Mouse (Mus musculus) forebrain, embryonic 16.5 days (tissue): ENCODE measurements at regions not wholly inside any gene's neighbourhood (a gene's known extent, or its start where the extent isn't known, plus 50 kb on each side); places are given as distances from the start of the nearest gene placed in this dataset.

ENCODE experiments used
- ATAC-seq: fragments of 200-750 bp; cut with Nextera tagmentation; 2 replicates; pipeline ENCODE4 v1.8.0; 2017; ENCODE audit warnings: mild to moderate bottlenecking, moderate library complexity
- H3K27ac ChIP-seq: fragments of 300-500 bp; sonication (generic); 2 replicates; pipeline ENCODE4 v1.5.1; 2014; ENCODE audit warnings: low read length, control low read depth
- H3K27me3 ChIP-seq: fragments of 300-500 bp; sonication (generic); replicated peaks from 2 replicates; pipeline ENCODE4 v1.6.1; 2014; ENCODE audit warnings: low read length; ENCODE audit not compliant: control insufficient read depth, insufficient read depth
- H3K36me3 ChIP-seq: fragments of 300-500 bp; sonication (generic); 2 replicates; pipeline ENCODE4 v1.6.1; 2014; ENCODE audit not compliant: control insufficient read depth, insufficient read depth
- H3K4me1 ChIP-seq: fragments of 300-500 bp; sonication (generic); replicated peaks from 2 replicates; pipeline ENCODE4 v1.6.1; 2014; ENCODE audit warnings: low read length; ENCODE audit not compliant: control insufficient read depth, insufficient read depth
- H3K4me2 ChIP-seq: fragments of 300-500 bp; sonication (generic); 2 replicates; pipeline ENCODE4 v1.6.1; 2014; ENCODE audit warnings: mild to moderate bottlenecking, low read length, control low read depth
- H3K4me3 ChIP-seq: fragments of 300-500 bp; sonication (generic); replicated peaks from 2 replicates; pipeline ENCODE4 v1.5.1; 2014; ENCODE audit warnings: mild to moderate bottlenecking, low read length, control low read depth
- H3K9ac ChIP-seq: fragments of 300-500 bp; sonication (generic); replicated peaks from 2 replicates; pipeline ENCODE4 v1.6.1; 2014; ENCODE audit warnings: low read depth, low read length, control low read depth
- H3K9me3 ChIP-seq: fragments of 300-500 bp; sonication (generic); 2 replicates; pipeline ENCODE4 v1.6.1; 2016; ENCODE audit warnings: low read length; ENCODE audit not compliant: control insufficient read depth
- WGBS: fragments of 180-500 bp; shearing (Covaris S2); extraction: QIAGEN DNeasy Blood & Tissue Kit; methylation state at CpG from one replicate; pipeline ENCODE4 v1.1.7; 2014; 5-methylcytosine and 5-hydroxymethylcytosine counted together

DNA sequence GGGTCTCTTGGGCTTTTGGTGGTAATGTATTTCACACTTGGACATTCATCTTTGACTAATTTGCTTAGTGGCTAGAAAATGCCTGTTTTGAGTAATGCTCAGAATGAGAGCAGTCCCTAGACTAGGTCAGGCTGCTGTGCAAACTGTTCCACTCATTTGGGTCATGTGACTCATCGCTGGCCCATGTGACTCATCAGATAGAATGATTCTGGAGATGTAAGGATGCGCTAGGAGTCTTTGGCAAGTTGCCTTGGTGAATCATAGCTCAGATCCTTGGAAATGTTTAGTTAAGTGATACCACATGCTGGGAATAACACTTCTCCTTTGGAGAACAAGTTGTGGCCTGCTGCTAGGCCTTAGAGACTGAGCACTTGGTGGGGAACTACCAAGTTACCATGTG lies 130.2 kb upstream of the Fbxo11 start:
- Histone ChIP-seq H3K4me3 (no peak overlapping the region), H3K36me3 (no peaks in the 10 kb centered on the region), H3K27me3 (no peaks in the 10 kb centered on the region), H3K4me2 (no peak overlapping the region), H3K4me1 (no peaks in the 10 kb centered on the region), H3K9me3 (no peaks in the 10 kb centered on the region), H3K9ac (no peak overlapping the region), H3K27ac (no peak overlapping the region)
- ATAC-seq = no peak
- 84% methylated on average over 2 of the region's 2 CpGs for WGBS

DNA sequence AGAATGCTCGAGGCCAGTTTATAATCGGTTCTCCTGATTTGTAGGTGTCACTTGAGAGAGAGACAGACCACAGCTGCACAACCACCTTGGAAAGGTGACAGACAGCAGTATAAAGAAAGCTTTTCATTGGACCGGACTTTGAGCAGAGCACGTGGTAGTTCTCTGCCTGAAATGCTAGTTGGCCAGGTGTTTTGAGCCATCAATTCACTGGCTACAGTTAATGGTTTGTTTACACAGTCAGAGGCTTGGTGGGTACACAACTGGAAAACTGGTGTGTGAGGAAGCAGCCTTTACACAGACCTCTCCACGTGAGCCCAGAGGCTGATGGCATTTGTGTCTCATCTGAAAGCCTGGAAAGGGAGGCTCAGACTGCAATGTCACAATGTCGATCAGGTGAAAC lies 130.8 kb upstream of the Fbxo11 start:
- H3K27me3 ChIP-seq = no peaks in the 10 kb centered on the region
- WGBS = 80% methylated on average over 6 of the region's 6 CpGs
- no peak for ATAC-seq
- no peaks in the 10 kb centered on the region for H3K4me1 ChIP-seq
- H3K27ac ChIP-seq = no peak overlapping the region
- H3K36me3 ChIP-seq = no peaks in the 10 kb centered on the region
- H3K9ac ChIP-seq = no peak overlapping the region
- no peak overlapping the region for H3K4me3 ChIP-seq
- no peak overlapping the region for H3K4me2 ChIP-seq
- H3K9me3 ChIP-seq = no peaks in the 10 kb centered on the region

DNA sequence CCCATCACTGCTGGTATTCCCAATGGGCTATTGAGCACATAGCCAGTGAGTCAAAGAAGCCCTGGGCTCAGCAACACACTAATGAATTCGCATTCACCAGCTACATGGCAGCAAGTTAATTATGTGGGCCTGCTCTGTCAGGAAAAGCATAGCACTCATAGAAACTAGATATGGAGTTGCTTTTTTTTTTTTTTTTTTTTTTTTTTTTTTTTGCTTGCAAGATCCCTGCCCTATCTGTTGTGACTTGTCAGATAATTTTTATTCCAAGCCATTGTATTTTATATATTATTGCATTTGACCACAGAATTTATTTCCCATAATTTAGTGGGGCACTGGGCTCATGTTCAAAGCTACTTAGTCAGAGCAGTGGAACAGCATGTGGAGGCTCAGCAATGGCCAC lies 131.2 kb upstream of the Fbxo11 start:
- H3K27ac ChIP-seq = no peak overlapping the region
- H3K4me3 ChIP-seq = no peak overlapping the region
- no peak overlapping the region for H3K4me2 ChIP-seq
- WGBS = 70% methylated on average over 1 of the region's 1 CpGs
- no peaks in the 10 kb centered on the region for H3K4me1 ChIP-seq
- no peak overlapping the region for H3K9ac ChIP-seq
- ATAC-seq = no peak
- H3K9me3 ChIP-seq = no peaks in the 10 kb centered on the region
- no peaks in the 10 kb centered on the region for H3K36me3 ChIP-seq
- no peaks in the 10 kb centered on the region for H3K27me3 ChIP-seq

DNA sequence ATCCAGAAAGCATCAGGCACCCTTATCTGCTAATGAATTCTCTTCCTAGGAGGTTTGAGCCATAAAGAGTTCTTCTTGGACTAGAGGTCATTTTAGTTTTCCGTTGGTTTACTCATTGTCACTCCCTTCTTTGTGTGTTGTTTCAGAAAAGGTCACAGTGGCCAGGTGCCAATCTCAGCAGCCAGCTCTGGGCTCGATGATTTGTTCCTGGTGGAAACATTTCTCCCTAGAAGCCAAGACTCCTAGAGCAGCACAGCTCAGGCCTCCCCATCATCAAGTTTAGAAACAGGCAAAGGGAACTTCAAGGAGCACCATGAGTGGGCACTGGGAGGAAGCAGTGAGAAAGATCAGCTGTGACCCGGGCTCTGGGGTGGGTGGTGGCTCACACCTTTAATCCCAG lies 132.3 kb upstream of the Fbxo11 start:
- Histone ChIP-seq H3K27ac (no peak overlapping the region), H3K4me3 (no peak overlapping the region), H3K36me3 (no peaks in the 10 kb centered on the region), H3K4me2 (no peak overlapping the region), H3K27me3 (no peaks in the 10 kb centered on the region), H3K4me1 (no peaks in the 10 kb centered on the region), H3K9ac (no peak overlapping the region), H3K9me3 (no peaks in the 10 kb centered on the region)
- ATAC-seq = no peak
- 42% methylated on average over 3 of the region's 3 CpGs for WGBS

DNA sequence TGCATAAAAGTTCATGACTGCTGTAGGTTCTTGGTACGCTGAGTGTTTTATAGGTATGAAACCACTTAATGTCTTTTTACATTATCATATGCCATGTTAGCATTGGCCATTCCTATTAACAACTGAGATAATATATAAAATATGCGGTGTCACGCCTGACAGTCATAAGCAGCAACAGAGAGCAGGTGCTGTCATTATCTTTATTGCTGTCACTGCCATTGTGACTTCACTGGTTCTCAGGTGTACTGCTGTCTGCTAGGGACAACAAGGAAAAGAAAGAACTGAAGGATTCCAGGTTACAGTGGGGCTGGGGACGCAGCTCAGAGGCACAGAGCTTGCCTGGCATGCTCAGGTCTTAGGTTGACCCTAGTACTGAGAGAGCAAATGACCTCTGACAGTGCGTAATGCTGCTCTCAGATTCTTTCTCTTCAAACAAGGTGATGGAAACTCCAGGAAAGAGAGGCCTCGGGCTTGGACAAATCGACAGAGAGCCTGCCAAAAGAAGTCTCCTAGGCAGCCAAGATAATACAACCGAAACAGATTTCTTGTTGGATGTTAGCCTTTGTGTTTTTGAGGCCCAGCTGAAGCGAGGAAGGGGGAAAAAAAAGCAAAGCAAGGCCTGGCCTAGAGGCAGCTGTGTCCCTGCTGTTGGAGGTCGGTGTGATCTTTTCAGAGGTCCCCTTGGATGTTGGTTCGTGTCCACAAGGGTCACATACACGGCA lies 136.3 kb upstream of the Fbxo11 start:
- 79% methylated on average over 12 of the region's 12 CpGs for WGBS
- H3K27ac ChIP-seq = no peak overlapping the region
- no peaks in the 10 kb centered on the region for H3K36me3 ChIP-seq
- no peak overlapping the region for H3K9ac ChIP-seq
- no peaks in the 10 kb centered on the region for H3K4me1 ChIP-seq
- ATAC-seq = no peak
- no peak overlapping the region for H3K4me2 ChIP-seq
- H3K4me3 ChIP-seq = no peak overlapping the region
- no peaks in the 10 kb centered on the region for H3K27me3 ChIP-seq
- H3K9me3 ChIP-seq = no peaks in the 10 kb centered on the region

DNA sequence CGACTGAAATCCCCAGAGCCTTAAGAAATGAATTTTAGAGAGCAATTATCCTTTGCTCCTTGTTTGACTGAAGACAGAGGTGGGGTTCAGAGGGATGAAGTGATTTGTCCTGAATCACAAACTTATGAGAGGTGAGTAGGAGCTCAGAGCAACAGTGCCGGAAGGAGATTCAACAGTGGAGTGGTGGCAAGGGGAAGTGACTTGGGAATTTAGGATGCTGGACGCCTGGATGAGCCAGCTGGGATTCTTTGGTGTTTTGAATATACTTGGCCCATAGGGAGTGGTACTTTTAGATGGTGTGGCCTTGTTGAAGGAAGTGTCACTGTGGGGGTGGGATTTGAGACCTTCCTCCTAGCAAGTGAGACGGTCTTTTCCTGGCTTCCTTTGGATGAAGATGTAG lies 137.1 kb upstream of the Fbxo11 start:
- Histone ChIP-seq H3K4me1 (no peaks in the 10 kb centered on the region), H3K9ac (no peak overlapping the region), H3K9me3 (no peaks in the 10 kb centered on the region), H3K36me3 (no peaks in the 10 kb centered on the region), H3K4me2 (no peak overlapping the region), H3K4me3 (no peak overlapping the region), H3K27ac (no peak overlapping the region), H3K27me3 (no peaks in the 10 kb centered on the region)
- ATAC-seq = no peak
- 90% methylated on average over 4 of the region's 4 CpGs for WGBS

DNA sequence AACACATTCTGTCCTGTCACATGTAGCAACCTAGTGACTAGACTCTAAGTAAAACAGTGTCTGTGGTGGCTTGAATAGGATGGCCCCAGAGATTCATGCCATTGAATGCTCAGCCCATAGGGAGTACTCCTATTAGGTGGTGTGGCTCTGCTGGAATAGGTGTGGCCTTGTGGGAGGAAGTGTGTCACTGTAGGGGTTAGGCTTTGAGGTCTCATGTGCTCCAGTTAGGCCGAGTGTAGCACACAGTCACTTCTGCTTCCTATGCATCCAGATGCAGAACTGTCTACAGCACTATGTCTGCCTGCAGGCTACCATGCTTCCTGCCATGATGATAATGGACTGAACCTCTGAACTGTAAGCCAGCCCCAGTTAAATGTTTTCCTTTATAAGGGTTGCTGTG lies 144.5 kb upstream of the Fbxo11 start:
- 89% methylated on average over 1 of the region's 1 CpGs for WGBS
- no peak for ATAC-seq
- Histone ChIP-seq H3K4me3 (no peak overlapping the region), H3K36me3 (no peaks in the 10 kb centered on the region), H3K27ac (no peak overlapping the region), H3K27me3 (no peaks in the 10 kb centered on the region), H3K4me2 (no peak overlapping the region), H3K4me1 (no peaks in the 10 kb centered on the region), H3K9ac (no peak overlapping the region), H3K9me3 (no peaks in the 10 kb centered on the region)

DNA sequence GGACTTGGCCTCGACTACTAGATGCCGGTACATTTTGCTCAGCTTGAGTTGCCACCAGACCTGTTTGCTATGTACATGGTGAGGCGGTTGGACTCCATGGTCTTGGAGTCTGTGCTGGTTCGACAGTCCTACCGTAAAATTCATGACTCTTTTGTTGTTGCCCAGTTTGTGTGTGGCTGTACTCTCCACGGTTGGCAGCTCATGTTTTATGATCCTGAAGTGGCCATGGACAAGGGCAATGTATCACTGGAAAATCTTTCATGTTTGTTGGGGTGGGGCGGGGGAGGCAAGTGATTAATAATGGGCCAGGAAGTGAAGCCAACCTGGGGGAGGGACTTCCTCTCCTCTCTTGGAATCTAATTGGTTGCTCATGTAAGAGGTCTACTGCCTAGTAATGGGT lies 147.0 kb upstream of the Fbxo11 start:
- 94% methylated on average over 7 of the region's 7 CpGs for WGBS
- Histone ChIP-seq H3K4me1 (no peaks in the 10 kb centered on the region), H3K27ac (no peak overlapping the region), H3K27me3 (no peaks in the 10 kb centered on the region), H3K4me2 (no peak overlapping the region), H3K9me3 (no peaks in the 10 kb centered on the region), H3K9ac (no peak overlapping the region), H3K4me3 (no peak overlapping the region), H3K36me3 (no peaks in the 10 kb centered on the region)
- no peak for ATAC-seq

DNA sequence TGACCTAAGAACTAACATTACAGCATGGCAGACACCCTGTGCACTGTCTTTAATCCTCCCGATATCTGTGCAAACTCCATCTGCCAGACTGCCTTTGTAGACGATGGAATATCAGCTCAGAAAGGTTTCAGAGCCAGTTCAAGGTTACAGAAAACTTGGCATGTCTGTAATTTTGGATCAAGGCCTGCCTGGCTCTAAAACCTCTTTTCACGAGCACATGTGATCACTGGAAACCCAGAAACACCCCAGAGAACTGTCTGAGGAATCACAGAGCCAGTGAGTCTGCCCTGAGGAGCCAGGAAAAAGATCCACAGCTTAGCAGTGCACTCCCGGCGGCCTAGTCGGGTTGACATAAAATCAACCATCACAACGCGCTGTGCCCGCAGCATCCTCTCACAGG lies 149.7 kb upstream of the Fbxo11 start:
- ATAC-seq = no peak
- no peak overlapping the region for H3K4me2 ChIP-seq

DNA sequence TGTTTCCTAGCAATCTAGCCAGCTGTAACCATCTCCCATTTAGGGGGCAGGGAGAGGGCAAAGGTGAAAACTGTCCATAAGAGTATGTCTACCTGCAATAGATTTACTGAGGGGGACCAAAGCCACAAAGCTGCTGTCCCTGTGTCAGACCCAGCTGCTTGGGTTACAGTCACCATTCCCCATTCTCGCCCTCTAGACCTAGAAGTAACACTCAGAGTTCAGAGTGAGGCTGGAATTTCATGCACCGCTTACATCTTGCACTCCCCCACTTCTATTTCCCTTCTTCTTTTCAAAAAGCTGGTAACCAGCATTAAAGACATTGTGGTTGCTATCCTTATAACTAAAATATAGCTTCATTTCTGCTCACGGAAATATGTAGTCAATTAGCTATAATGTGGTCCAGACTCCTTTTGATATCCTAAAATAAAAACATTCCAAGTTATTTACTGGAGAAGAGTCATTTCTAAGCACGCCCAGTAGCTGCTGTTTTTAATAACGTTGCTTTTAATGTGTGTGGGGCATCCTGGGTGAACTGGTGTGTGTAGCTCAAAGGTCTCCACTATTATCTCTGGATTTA lies 157.4 kb upstream of the Fbxo11 start:
- Histone ChIP-seq H3K4me2 (no peak overlapping the region), H3K27ac (no peak overlapping the region), H3K27me3 (no peaks in the 10 kb centered on the region), H3K9me3 (peaks cover 4% of the 10 kb centered on the region), H3K4me1 (no peaks in the 10 kb centered on the region), H3K36me3 (no peaks in the 10 kb centered on the region), H3K9ac (no peak overlapping the region), H3K4me3 (no peak overlapping the region)
- ATAC-seq = no peak
- WGBS = 85% methylated on average over 5 of the region's 5 CpGs

More for the DNA sequence above, 149.7 kb upstream of the Fbxo11 start:
- no peaks in the 10 kb centered on the region for H3K4me1 ChIP-seq
- H3K9me3 ChIP-seq = no peaks in the 10 kb centered on the region
- no peak overlapping the region for H3K27ac ChIP-seq
- no peaks in the 10 kb centered on the region for H3K36me3 ChIP-seq
- H3K4me3 ChIP-seq = no peak overlapping the region
- no peak overlapping the region for H3K9ac ChIP-seq
- no peaks in the 10 kb centered on the region for H3K27me3 ChIP-seq
- 77% methylated on average over 9 of the region's 9 CpGs for WGBS
